Mouse (Mus musculus): ENCODE data around the gene Esrrg. TPM values are rescaled to one million over a fixed set of nuclear protein-coding genes. Genes with fewer than 3 reads are reported as not detected.

The Esrrg gene
- total and polyA plus RNA-seq, 3 experiments: 0.01 TPM; not detected in 2

GRCm38 (mm10) chr1:187836384-187836783 is 227.8 kb downstream of the Esrrg start:
- Histone ChIP-seq H3K27ac (ENCODE audit: control insufficient read depth, low read depth, low read length) (no peak overlapping the region), H3K27me3 (ENCODE audit: control insufficient read depth in 1 of 2, insufficient read depth in 2 of 2, low read length in 2 of 2) (no peaks in the 10 kb centered on the region), H3K4me3 (ENCODE audit: control insufficient read depth in 1 of 2, insufficient read depth in 1 of 2, low read depth in 2 of 2, low read length in 2 of 2) (no peak overlapping the region), H3K79me2 (ENCODE audit: control insufficient read depth, insufficient read depth, low read length, poor library complexity) (no peaks in the 10 kb centered on the region), H3K9ac (ENCODE audit: control insufficient read depth, low read depth, low read length, poor library complexity, severe bottlenecking) (no peak overlapping the region), H3K4me1 (ENCODE audit: control insufficient read depth in 1 of 2, insufficient read depth in 2 of 2, low read length in 2 of 2) (no peaks in the 10 kb centered on the region), H3K36me3 (ENCODE audit: control insufficient read depth in 1 of 2, insufficient read depth in 2 of 2, low read length in 2 of 2) (no peaks in the 10 kb centered on the region), H3K9me3 (replicated peaks; ENCODE audit: insufficient read depth, low read length) (no peaks in the 10 kb centered on the region)
- DNase-seq (ENCODE audit: low read depth, low spot score): no peak
- no peak for TF ChIP-seq ELF1 (IDR thresholded peaks at IDR 0.05; ENCODE audit: low read depth, low read length)

GRCm38 (mm10) chr1:187836876-187837275 is 228.3 kb downstream of the Esrrg start:
- DNase-seq (ENCODE audit: low read depth, low spot score): no peak
- Histone ChIP-seq H3K9ac (ENCODE audit: control insufficient read depth, low read depth, low read length, poor library complexity, severe bottlenecking) (no peak overlapping the region), H3K79me2 (ENCODE audit: control insufficient read depth, insufficient read depth, low read length, poor library complexity) (no peaks in the 10 kb centered on the region), H3K9me3 (replicated peaks; ENCODE audit: insufficient read depth, low read length) (no peaks in the 10 kb centered on the region), H3K36me3 (ENCODE audit: control insufficient read depth in 1 of 2, insufficient read depth in 2 of 2, low read length in 2 of 2) (no peaks in the 10 kb centered on the region), H3K4me3 (ENCODE audit: control insufficient read depth in 1 of 2, insufficient read depth in 1 of 2, low read depth in 2 of 2, low read length in 2 of 2) (no peak overlapping the region), H3K4me1 (ENCODE audit: control insufficient read depth in 1 of 2, insufficient read depth in 2 of 2, low read length in 2 of 2) (no peaks in the 10 kb centered on the region), H3K27ac (ENCODE audit: control insufficient read depth, low read depth, low read length) (no peak overlapping the region), H3K27me3 (ENCODE audit: control insufficient read depth in 1 of 2, insufficient read depth in 2 of 2, low read length in 2 of 2) (no peaks in the 10 kb centered on the region)
- TF ChIP-seq MYC (IDR thresholded peaks at IDR 0.05; ENCODE audit: low read depth, low read length) (no peak), ZMIZ1 (IDR thresholded peaks at IDR 0.05; ENCODE audit: low read depth, low read length) (no peak), SIN3A (IDR thresholded peaks at IDR 0.05; ENCODE audit: low read length) (no peak), MAX (IDR thresholded peaks at IDR 0.05; ENCODE audit: low read length) (no peak), ELF1 (IDR thresholded peaks at IDR 0.05; ENCODE audit: low read depth, low read length) (no peak), POLR2AphosphoS2 (IDR thresholded peaks at IDR 0.05; ENCODE audit: low read length) (no peak), SMC3 (IDR thresholded peaks at IDR 0.05; ENCODE audit: low read depth, low read length) (no peak), MAFK (IDR thresholded peaks at IDR 0.05; ENCODE audit: borderline replicate concordance, low read depth, low read length) (no peak), GABPA (IDR thresholded peaks at IDR 0.05; ENCODE audit: low read depth, low read length) (no peak), CTCF (IDR thresholded peaks at IDR 0.05 in 2 of 3, conservative IDR thresholded peaks at IDR 0.05 in 1 of 3; ENCODE audit: control insufficient read depth in 1 of 3, insufficient read depth in 1 of 3, low read depth in 2 of 3, low read length in 3 of 3, poor library complexity in 1 of 3, severe bottlenecking in 1 of 3) (no peak), ZKSCAN1 (IDR thresholded peaks at IDR 0.05; ENCODE audit: low read depth, low read length) (no peak), TAL1 (IDR thresholded peaks at IDR 0.05; ENCODE audit: low read length) (no peak), BHLHE40 (IDR thresholded peaks at IDR 0.05; ENCODE audit: borderline replicate concordance, low read depth, low read length) (no peak), RAD21 (IDR thresholded peaks at IDR 0.05; ENCODE audit: low read depth, low read length) (no peak), POLR2AphosphoS5 (IDR thresholded peaks at IDR 0.05; ENCODE audit: borderline replicate concordance, low read depth, low read length) (no peak), TBP (IDR thresholded peaks at IDR 0.05; ENCODE audit: low read depth, low read length) (no peak), HCFC1 (IDR thresholded peaks at IDR 0.05; ENCODE audit: low read depth, low read length) (no peak), MXI1 (IDR thresholded peaks at IDR 0.05; ENCODE audit: low read depth, low read length) (no peak), USF1 (IDR thresholded peaks at IDR 0.05; ENCODE audit: low read depth, low read length) (no peak)
